In the genomic region with DNA sequence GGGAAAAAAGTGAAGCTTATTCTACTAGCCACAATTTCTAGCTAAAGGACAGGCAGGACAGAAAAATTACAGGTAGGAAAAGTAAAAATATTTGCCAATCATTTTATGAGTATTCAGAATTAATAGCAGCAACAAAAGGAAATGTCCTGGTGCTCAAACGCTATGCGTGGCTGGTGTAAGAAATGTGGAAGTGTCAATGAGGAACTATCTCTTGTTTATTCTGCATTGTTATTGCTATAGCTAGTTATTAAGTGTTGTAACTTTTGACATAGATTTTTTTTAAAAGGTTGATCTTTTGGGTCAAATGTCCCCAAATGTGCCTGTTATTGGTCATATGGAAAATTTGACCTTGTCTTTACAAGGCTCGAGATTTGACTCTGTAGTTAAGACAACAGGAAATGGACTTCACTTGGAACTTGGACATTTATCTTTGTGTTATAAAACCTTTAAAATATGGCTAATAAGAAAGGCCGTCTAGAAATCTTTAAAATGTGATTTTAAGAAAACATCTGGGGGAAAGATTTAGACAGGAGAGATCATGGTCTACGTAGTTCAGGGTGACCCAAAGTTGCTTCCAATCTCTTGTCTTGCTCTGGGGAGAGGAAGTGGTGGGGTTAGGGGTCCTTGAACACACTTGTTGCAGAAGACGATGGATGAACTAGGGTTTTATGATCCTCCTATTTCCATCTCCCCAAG, we compare ENCODE assay signal across 1 mouse cellular context.
A peak's percentile ranks its signal among the peaks of the same experiment; 100 is the strongest.
TF ChIP-seq lines count a peak whose summit lies in the region.

No protein-coding gene starts in this region.

TF ChIP-seq in MEL, 35 proteins besides CTCF, POLR2A, EP300 and RAD21 (continued from another document):
- TF ChIP-seq MEF2A (IDR thresholded peaks at IDR 0.05; ENCODE audit: extremely low read depth, insufficient replicate concordance, low read depth, low read length, poor library complexity, severe bottlenecking) (no peak), MYB (IDR thresholded peaks at IDR 0.05; ENCODE audit: low read depth, low read length) (no peak), NRF1 (IDR thresholded peaks at IDR 0.05; ENCODE audit: insufficient read depth, low read depth, low read length, poor library complexity, severe bottlenecking) (no peak), ZC3H11A (IDR thresholded peaks at IDR 0.05; ENCODE audit: low read depth, low read length) (no peak), ZMIZ1 (IDR thresholded peaks at IDR 0.05; ENCODE audit: low read depth, low read length) (peak; percentile 100), POLR2AphosphoS5 (IDR thresholded peaks at IDR 0.05; ENCODE audit: borderline replicate concordance, low read depth, low read length) (peak; percentile 34; the same call in 1 of the 2 replicates), KAT2A (conservative IDR thresholded peaks at IDR 0.05; ENCODE audit: low read depth, low read length) (no peak), ETS1 (IDR thresholded peaks at IDR 0.05; ENCODE audit: low read depth, low read length) (peak; percentile 89), NELFE (IDR thresholded peaks at IDR 0.05; ENCODE audit: low read depth, low read length) (peak; percentile 74), MXI1 (IDR thresholded peaks at IDR 0.05; ENCODE audit: low read depth, low read length) (peak; percentile 58), HCFC1 (IDR thresholded peaks at IDR 0.05; ENCODE audit: low read depth, low read length) (no peak), MAFK (IDR thresholded peaks at IDR 0.05; ENCODE audit: borderline replicate concordance, low read depth, low read length) (no peak), TBP (IDR thresholded peaks at IDR 0.05; ENCODE audit: low read depth, low read length) (peak; percentile 99), USF2 (IDR thresholded peaks at IDR 0.05; ENCODE audit: borderline replicate concordance in 1 of 2, insufficient read depth in 1 of 2, low read depth in 1 of 2, low read length in 2 of 2) (no peak), UBTF (IDR thresholded peaks at IDR 0.05; ENCODE audit: borderline replicate concordance, insufficient read depth, low read depth, low read length) (no peak), TCF12 (IDR thresholded peaks at IDR 0.05; ENCODE audit: low read depth, low read length) (peak; percentile 26; the same call in 1 of the 2 replicates), MAX (IDR thresholded peaks at IDR 0.05; ENCODE audit: low read length) (no peak), E2F4 (IDR thresholded peaks at IDR 0.05; ENCODE audit: borderline replicate concordance, low read depth, low read length) (no peak), CHD1 (IDR thresholded peaks at IDR 0.05; ENCODE audit: low read depth, low read length) (no peak), RCOR1 (IDR thresholded peaks at IDR 0.05; ENCODE audit: low read depth, low read length) (peak; percentile 65; the same call in 1 of the 2 replicates), GATA1 (IDR thresholded peaks at IDR 0.05; ENCODE audit: low read depth, low read length) (no peak), ZNF384 (IDR thresholded peaks at IDR 0.05; ENCODE audit: low read depth, low read length) (no peak), ZKSCAN1 (IDR thresholded peaks at IDR 0.05; ENCODE audit: low read depth, low read length) (no peak), SIN3A (IDR thresholded peaks at IDR 0.05; ENCODE audit: low read length) (peak; percentile 59; the same call in 1 of the 2 replicates), MAZ (IDR thresholded peaks at IDR 0.05; ENCODE audit: low read depth, low read length) (no peak), POLR2AphosphoS2 (IDR thresholded peaks at IDR 0.05; ENCODE audit: low read length) (peak; percentile 97), USF1 (IDR thresholded peaks at IDR 0.05; ENCODE audit: low read depth, low read length) (no peak), BHLHE40 (IDR thresholded peaks at IDR 0.05; ENCODE audit: borderline replicate concordance, low read depth, low read length) (no peak), ELF1 (IDR thresholded peaks at IDR 0.05; ENCODE audit: low read depth, low read length) (peak; percentile 36; the same call in 1 of the 2 replicates), TAL1 (IDR thresholded peaks at IDR 0.05; ENCODE audit: low read length) (no peak), SMC3 (IDR thresholded peaks at IDR 0.05; ENCODE audit: low read depth, low read length) (no peak)
